Mouse (Mus musculus): ENCODE data around the gene Prkcq. TPM values are rescaled to one million over a fixed set of nuclear protein-coding genes. Genes with fewer than 3 reads are reported as not detected.

Prkcq gene
- polyA plus RNA-seq, 1 experiment from 2014 or later, result 6.8 TPM

GRCm38 (mm10) chr2:11189150-11189767, 17.4 kb downstream of the Prkcq start:
- Histone ChIP-seq H3K27ac (replicated peaks; ENCODE audit: low read depth, low read length) (no peak overlapping the region), H3K4me2 (ENCODE audit: low read depth, low read length) (no peak overlapping the region), H3K9me3 (ENCODE audit: control insufficient read depth, low read length) (no peaks in the 10 kb centered on the region), H3K4me3 (ENCODE audit: low read depth, low read length) (no peak overlapping the region), H3K4me1 (ENCODE audit: control insufficient read depth, insufficient read depth, low read length) (no peaks in the 10 kb centered on the region), H3K27me3 (replicated peaks; ENCODE audit: control insufficient read depth, insufficient read depth, low read length) (no peaks in the 10 kb centered on the region), H3K36me3 (ENCODE audit: control insufficient read depth, insufficient read depth, low read length) (no peaks in the 10 kb centered on the region), H3K9ac (ENCODE audit: low read depth, low read length) (no peak overlapping the region)
- DNase-seq (ENCODE audit: low spot score) (no peak), ATAC-seq (ENCODE audit: low read depth) (no peak)
- WGBS, result 86% methylated on average over 4 of the region's 4 CpGs

- no peak overlapping the region for H3K27ac ChIP-seq (replicated peaks; ENCODE audit: low read depth, low read length)
- H3K4me1 ChIP-seq (ENCODE audit: control insufficient read depth, insufficient read depth, low read length), result no peaks in the 10 kb centered on the region
- H3K27me3 ChIP-seq (replicated peaks; ENCODE audit: control insufficient read depth, insufficient read depth, low read length), result no peaks in the 10 kb centered on the region
- H3K36me3 ChIP-seq (ENCODE audit: control insufficient read depth, insufficient read depth, low read length), result no peaks in the 10 kb centered on the region
- DNase-seq (ENCODE audit: low spot score) (no peak), ATAC-seq (ENCODE audit: low read depth) (no peak)
- 0 out of 2 replicates have a peak overlapping the region, but pooled peaks have one; percentile 3 for H3K4me2 ChIP-seq (ENCODE audit: low read depth, low read length)
- 60% methylated on average over 12 of the region's 12 CpGs for WGBS
- no peak overlapping the region for H3K9ac ChIP-seq (ENCODE audit: low read depth, low read length)
- H3K4me3 ChIP-seq (ENCODE audit: low read depth, low read length), result no peak overlapping the region
- H3K9me3 ChIP-seq (ENCODE audit: control insufficient read depth, low read length), result no peaks in the 10 kb centered on the region
Measured at GRCm38 (mm10) chr2:11192281-11193098, 20.6 kb downstream of the Prkcq start.

- Histone ChIP-seq H3K36me3 (ENCODE audit: control insufficient read depth, insufficient read depth, low read length) (no peaks in the 10 kb centered on the region), H3K9me3 (ENCODE audit: control insufficient read depth, low read length) (no peaks in the 10 kb centered on the region), H3K4me2 (ENCODE audit: low read depth, low read length) (0 out of 2 replicates have a peak overlapping the region, but pooled peaks have one; percentile 3), H3K27me3 (replicated peaks; ENCODE audit: control insufficient read depth, insufficient read depth, low read length) (no peaks in the 10 kb centered on the region), H3K9ac (ENCODE audit: low read depth, low read length) (no peak overlapping the region), H3K27ac (replicated peaks; ENCODE audit: low read depth, low read length) (no peak overlapping the region), H3K4me1 (ENCODE audit: control insufficient read depth, insufficient read depth, low read length) (no peaks in the 10 kb centered on the region), H3K4me3 (ENCODE audit: low read depth, low read length) (no peak overlapping the region)
- no peak for ATAC-seq (ENCODE audit: low read depth)
- DNase-seq (ENCODE audit: low spot score), result no peak
- 69% methylated on average over 6 of the region's 6 CpGs for WGBS
Measured at GRCm38 (mm10) chr2:11193099-11193618, 21.3 kb downstream of the Prkcq start.

- no peaks in the 10 kb centered on the region for H3K4me1 ChIP-seq (ENCODE audit: control insufficient read depth, insufficient read depth, low read length)
- no peak overlapping the region for H3K4me3 ChIP-seq (ENCODE audit: low read depth, low read length)
- WGBS, result 78% methylated on average over 5 of the region's 5 CpGs
- no peaks in the 10 kb centered on the region for H3K27me3 ChIP-seq (replicated peaks; ENCODE audit: control insufficient read depth, insufficient read depth, low read length)
- no peak overlapping the region for H3K4me2 ChIP-seq (ENCODE audit: low read depth, low read length)
- DNase-seq (ENCODE audit: low spot score), result no peak
- no peak overlapping the region for H3K9ac ChIP-seq (ENCODE audit: low read depth, low read length)
- no peaks in the 10 kb centered on the region for H3K9me3 ChIP-seq (ENCODE audit: control insufficient read depth, low read length)
- no peaks in the 10 kb centered on the region for H3K36me3 ChIP-seq (ENCODE audit: control insufficient read depth, insufficient read depth, low read length)
- H3K27ac ChIP-seq (replicated peaks; ENCODE audit: low read depth, low read length), result no peak overlapping the region
- ATAC-seq (ENCODE audit: low read depth), result no peak
Measured at GRCm38 (mm10) chr2:11194732-11195340, 22.9 kb downstream of the Prkcq start.

- H3K4me1 ChIP-seq (ENCODE audit: control insufficient read depth, insufficient read depth, low read length), result no peaks in the 10 kb centered on the region
- H3K9ac ChIP-seq (ENCODE audit: low read depth, low read length), result no peak overlapping the region
- H3K4me3 ChIP-seq (ENCODE audit: low read depth, low read length), result no peak overlapping the region
- ATAC-seq (ENCODE audit: low read depth) (no peak), DNase-seq (ENCODE audit: low spot score) (no peak)
- 87% methylated on average over 2 of the region's 2 CpGs for WGBS
- H3K27ac ChIP-seq (replicated peaks; ENCODE audit: low read depth, low read length), result no peak overlapping the region
- no peaks in the 10 kb centered on the region for H3K36me3 ChIP-seq (ENCODE audit: control insufficient read depth, insufficient read depth, low read length)
- no peak overlapping the region for H3K4me2 ChIP-seq (ENCODE audit: low read depth, low read length)
- H3K9me3 ChIP-seq (ENCODE audit: control insufficient read depth, low read length), result no peaks in the 10 kb centered on the region
- H3K27me3 ChIP-seq (replicated peaks; ENCODE audit: control insufficient read depth, insufficient read depth, low read length), result no peaks in the 10 kb centered on the region
Measured at GRCm38 (mm10) chr2:11196071-11196470, 24.2 kb downstream of the Prkcq start.

GRCm38 (mm10) chr2:11196952-11197559, 25.1 kb downstream of the Prkcq start:
- no peak for DNase-seq (ENCODE audit: low spot score)
- ATAC-seq (ENCODE audit: low read depth), result no peak
- Histone ChIP-seq H3K27me3 (replicated peaks; ENCODE audit: control insufficient read depth, insufficient read depth, low read length) (no peaks in the 10 kb centered on the region), H3K27ac (replicated peaks; ENCODE audit: low read depth, low read length) (no peak overlapping the region), H3K9ac (ENCODE audit: low read depth, low read length) (no peak overlapping the region), H3K9me3 (ENCODE audit: control insufficient read depth, low read length) (no peaks in the 10 kb centered on the region), H3K4me3 (ENCODE audit: low read depth, low read length) (no peak overlapping the region), H3K36me3 (ENCODE audit: control insufficient read depth, insufficient read depth, low read length) (no peaks in the 10 kb centered on the region), H3K4me1 (ENCODE audit: control insufficient read depth, insufficient read depth, low read length) (no peaks in the 10 kb centered on the region), H3K4me2 (ENCODE audit: low read depth, low read length) (no peak overlapping the region)
- WGBS, result 74% methylated on average over 5 of the region's 5 CpGs

- Histone ChIP-seq H3K36me3 (ENCODE audit: control insufficient read depth, insufficient read depth, low read length) (no peaks in the 10 kb centered on the region), H3K27ac (replicated peaks; ENCODE audit: low read depth, low read length) (no peak overlapping the region), H3K9me3 (ENCODE audit: control insufficient read depth, low read length) (no peaks in the 10 kb centered on the region), H3K4me1 (ENCODE audit: control insufficient read depth, insufficient read depth, low read length) (no peaks in the 10 kb centered on the region), H3K27me3 (replicated peaks; ENCODE audit: control insufficient read depth, insufficient read depth, low read length) (no peaks in the 10 kb centered on the region), H3K4me3 (ENCODE audit: low read depth, low read length) (no peak overlapping the region), H3K9ac (ENCODE audit: low read depth, low read length) (no peak overlapping the region), H3K4me2 (ENCODE audit: low read depth, low read length) (no peak overlapping the region)
- WGBS, result 77% methylated on average over 5 of the region's 5 CpGs
- ATAC-seq (ENCODE audit: low read depth), result no peak
- no peak for DNase-seq (ENCODE audit: low spot score)
Measured at GRCm38 (mm10) chr2:11199624-11200023, 27.7 kb downstream of the Prkcq start.

GRCm38 (mm10) chr2:11202841-11203240, 30.9 kb downstream of the Prkcq start:
- Histone ChIP-seq H3K9ac (ENCODE audit: low read depth, low read length) (no peak overlapping the region), H3K4me2 (ENCODE audit: low read depth, low read length) (no peak overlapping the region), H3K9me3 (ENCODE audit: control insufficient read depth, low read length) (no peaks in the 10 kb centered on the region), H3K27me3 (replicated peaks; ENCODE audit: control insufficient read depth, insufficient read depth, low read length) (no peaks in the 10 kb centered on the region), H3K27ac (replicated peaks; ENCODE audit: low read depth, low read length) (no peak overlapping the region), H3K4me1 (ENCODE audit: control insufficient read depth, insufficient read depth, low read length) (no peaks in the 10 kb centered on the region), H3K36me3 (ENCODE audit: control insufficient read depth, insufficient read depth, low read length) (no peaks in the 10 kb centered on the region), H3K4me3 (ENCODE audit: low read depth, low read length) (no peak overlapping the region)
- no peak for ATAC-seq (ENCODE audit: low read depth)
- WGBS, result 82% methylated on average over 11 of the region's 11 CpGs
- DNase-seq (ENCODE audit: low spot score), result no peak

Data from embryonic facial prominence, embryonic 14.5 days (tissue).